Mouse (Mus musculus): ENCODE data around the gene Ddb2. TPM values are rescaled to one million over a fixed set of nuclear protein-coding genes. Genes with fewer than 3 reads are reported as not detected.
"Not testable (repeated sequence)": the region's sequence is repeated elsewhere in the genome, so short reads cannot be mapped to it uniquely, and the experiment has no call there.

Gene Ddb2
- polyA plus RNA-seq, 1 experiment from 2014 or later, result 17.3 TPM

GRCm38 (mm10) chr2:91237511-91238080 lies 814 bp upstream of the Ddb2 start:
- not testable (repeated sequence) for H3K27me3 ChIP-seq (ENCODE audit: insufficient read depth, low read length); H3K36me3 ChIP-seq (ENCODE audit: insufficient read depth); H3K4me1 ChIP-seq (ENCODE audit: insufficient read depth); H3K9me3 ChIP-seq (ENCODE audit: low read depth, low read length)
- peak; percentile 45 for DNase-seq
- peak overlapping the region; percentile 68 for H3K4me3 ChIP-seq (ENCODE audit: low read depth, low read length)
- WGBS, result 10% methylated on average over 4 of the region's 4 CpGs
- TF ChIP-seq CTCF (IDR thresholded peaks at IDR 0.05; ENCODE audit: low read depth), result 0 out of 2 replicates have a peak, but pooled peaks have one; percentile 40
- peak; percentile 38 for ATAC-seq (ENCODE audit: insufficient read depth)
- H3K4me2 ChIP-seq, result peak overlapping the region; percentile 91
- peak overlapping the region; percentile 88 for H3K27ac ChIP-seq (ENCODE audit: low read depth)
- 0 out of 2 replicates have a peak overlapping the region, but pooled peaks have one; percentile 45 for H3K9ac ChIP-seq

- Histone ChIP-seq H3K9me3 (ENCODE audit: low read depth, low read length) (no peaks in the 10 kb centered on the region), H3K9ac (no peak overlapping the region), H3K27me3 (ENCODE audit: insufficient read depth, low read length) (no peaks in the 10 kb centered on the region), H3K4me1 (ENCODE audit: insufficient read depth) (no peaks in the 10 kb centered on the region), H3K36me3 (ENCODE audit: insufficient read depth) (no peaks in the 10 kb centered on the region), H3K4me3 (ENCODE audit: low read depth, low read length) (no peak overlapping the region), H3K4me2 (no peak overlapping the region), H3K27ac (ENCODE audit: low read depth) (no peak overlapping the region)
- ATAC-seq (ENCODE audit: insufficient read depth) (no peak), DNase-seq (no peak)
- 76% methylated on average over 2 of the region's 2 CpGs for WGBS
- TF ChIP-seq CTCF (IDR thresholded peaks at IDR 0.05; ENCODE audit: low read depth), result no peak
These were observed 7.0 kb downstream of the Ddb2 start for GRCm38 (mm10) chr2:91229735-91230134.

- DNase-seq (no peak), ATAC-seq (ENCODE audit: insufficient read depth) (no peak)
- Histone ChIP-seq H3K9me3 (ENCODE audit: low read depth, low read length) (no peaks in the 10 kb centered on the region), H3K9ac (no peak overlapping the region), H3K4me2 (no peak overlapping the region), H3K4me3 (ENCODE audit: low read depth, low read length) (no peak overlapping the region), H3K36me3 (ENCODE audit: insufficient read depth) (no peaks in the 10 kb centered on the region), H3K27me3 (ENCODE audit: insufficient read depth, low read length) (no peaks in the 10 kb centered on the region), H3K27ac (ENCODE audit: low read depth) (no peak overlapping the region), H3K4me1 (ENCODE audit: insufficient read depth) (no peaks in the 10 kb centered on the region)
- WGBS, result 79% methylated on average over 2 of the region's 2 CpGs
- TF ChIP-seq CTCF (IDR thresholded peaks at IDR 0.05; ENCODE audit: low read depth), result no peak
These were observed 13.2 kb downstream of the Ddb2 start for GRCm38 (mm10) chr2:91223614-91224013.

GRCm38 (mm10) chr2:91220501-91220900 lies 16.3 kb downstream of the Ddb2 start:
- H3K9me3 ChIP-seq (ENCODE audit: low read depth, low read length), result no peaks in the 10 kb centered on the region
- H3K27me3 ChIP-seq (ENCODE audit: insufficient read depth, low read length), result no peaks in the 10 kb centered on the region
- H3K9ac ChIP-seq, result no peak overlapping the region
- H3K4me3 ChIP-seq (ENCODE audit: low read depth, low read length), result no peak overlapping the region
- WGBS, result 91% methylated on average over 3 of the region's 3 CpGs
- no peaks in the 10 kb centered on the region for H3K4me1 ChIP-seq (ENCODE audit: insufficient read depth)
- H3K36me3 ChIP-seq (ENCODE audit: insufficient read depth), result peaks cover 10% of the 10 kb centered on the region; the same call in 1 of the 2 replicates
- ATAC-seq (ENCODE audit: insufficient read depth) (no peak), DNase-seq (no peak)
- no peak overlapping the region for H3K4me2 ChIP-seq
- TF ChIP-seq CTCF (IDR thresholded peaks at IDR 0.05; ENCODE audit: low read depth), result no peak
- H3K27ac ChIP-seq (ENCODE audit: low read depth), result no peak overlapping the region

- H3K4me1 ChIP-seq (ENCODE audit: insufficient read depth), result no peaks in the 10 kb centered on the region
- ATAC-seq (ENCODE audit: insufficient read depth) (peak; percentile 49; the same call in 1 of the 2 replicates), DNase-seq (peak; percentile 68)
- no peak overlapping the region for H3K9ac ChIP-seq
- no peaks in the 10 kb centered on the region for H3K27me3 ChIP-seq (ENCODE audit: insufficient read depth, low read length)
- no peak overlapping the region for H3K4me2 ChIP-seq
- H3K27ac ChIP-seq (ENCODE audit: low read depth), result no peak overlapping the region
- peaks cover 43% of the 10 kb centered on the region for H3K36me3 ChIP-seq (ENCODE audit: insufficient read depth)
- H3K4me3 ChIP-seq (ENCODE audit: low read depth, low read length), result no peak overlapping the region
- no peak for TF ChIP-seq CTCF (IDR thresholded peaks at IDR 0.05; ENCODE audit: low read depth)
- H3K9me3 ChIP-seq (ENCODE audit: low read depth, low read length), result no peaks in the 10 kb centered on the region
- WGBS, result 50% methylated on average over 4 of the region's 4 CpGs
These were observed 19.8 kb downstream of the Ddb2 start for GRCm38 (mm10) chr2:91217032-91217431.

GRCm38 (mm10) chr2:91213311-91213710 lies 23.5 kb downstream of the Ddb2 start:
- no peak overlapping the region for H3K9ac ChIP-seq
- peaks cover 77% of the 10 kb centered on the region for H3K36me3 ChIP-seq (ENCODE audit: insufficient read depth)
- peak; percentile 23; the same call in 1 of the 2 replicates for TF ChIP-seq CTCF (IDR thresholded peaks at IDR 0.05; ENCODE audit: low read depth)
- no peak overlapping the region for H3K4me3 ChIP-seq (ENCODE audit: low read depth, low read length)
- DNase-seq, result no peak
- no peak for ATAC-seq (ENCODE audit: insufficient read depth)
- no peaks in the 10 kb centered on the region for H3K4me1 ChIP-seq (ENCODE audit: insufficient read depth)
- H3K9me3 ChIP-seq (ENCODE audit: low read depth, low read length), result no peaks in the 10 kb centered on the region
- no peak overlapping the region for H3K27ac ChIP-seq (ENCODE audit: low read depth)
- no peaks in the 10 kb centered on the region for H3K27me3 ChIP-seq (ENCODE audit: insufficient read depth, low read length)
- no peak overlapping the region for H3K4me2 ChIP-seq

GRCm38 (mm10) chr2:91206254-91206775 lies 30.5 kb downstream of the Ddb2 start:
- no peak overlapping the region for H3K27ac ChIP-seq (ENCODE audit: low read depth)
- 85% methylated on average over 9 of the region's 9 CpGs for WGBS
- H3K4me1 ChIP-seq (ENCODE audit: insufficient read depth), result peaks cover 8% of the 10 kb centered on the region
- H3K27me3 ChIP-seq (ENCODE audit: insufficient read depth, low read length), result no peaks in the 10 kb centered on the region
- H3K4me3 ChIP-seq (ENCODE audit: low read depth, low read length), result no peak overlapping the region
- no peak for TF ChIP-seq CTCF (IDR thresholded peaks at IDR 0.05; ENCODE audit: low read depth)
- DNase-seq (no peak), ATAC-seq (ENCODE audit: insufficient read depth) (no peak)
- H3K36me3 ChIP-seq (ENCODE audit: insufficient read depth), result peaks cover 57% of the 10 kb centered on the region
- H3K9ac ChIP-seq, result no peak overlapping the region
- H3K4me2 ChIP-seq, result no peak overlapping the region
- H3K9me3 ChIP-seq (ENCODE audit: low read depth, low read length), result no peaks in the 10 kb centered on the region

All from lung, embryonic 14.5 days (tissue).